Mouse (Mus musculus): Measurements from ENCODE around the gene Fcgr4. TPM values are rescaled to one million over a fixed set of nuclear protein-coding genes. Genes with fewer than 3 reads are reported as not detected.
A peak's percentile ranks its signal among the peaks of the same experiment; 100 is the strongest.
"Not testable (repeated sequence)": the region's sequence is repeated elsewhere in the genome, so short reads cannot be mapped to it uniquely, and the experiment has no call there.

The Fcgr4 gene
- polyA plus RNA-seq, 1 experiment from 2014 or later: 0.31 TPM

DNA sequence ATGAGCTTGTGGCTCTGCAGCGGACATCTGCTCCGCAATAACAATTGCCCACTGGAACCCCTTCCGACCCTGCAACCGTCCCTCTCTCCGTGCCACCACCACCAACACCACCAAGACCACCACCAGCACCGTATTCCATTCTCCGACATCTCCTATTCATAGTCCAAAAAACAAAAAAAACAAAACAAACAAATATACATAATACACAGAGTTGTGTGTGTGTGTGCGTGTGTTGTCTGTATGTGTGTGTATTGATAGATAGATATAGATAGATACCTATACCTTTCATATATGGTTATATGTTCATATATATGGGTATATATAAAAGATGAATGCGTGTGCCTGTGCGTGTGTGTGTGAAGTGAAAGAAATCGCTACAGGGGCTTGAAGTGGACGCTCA, 59.7 kb downstream of the Fcgr4 start:
- H3K27me3 ChIP-seq (replicated peaks; ENCODE audit: low read depth, poor library complexity, severe bottlenecking): peaks cover 51% of the 10 kb centered on the region
- not testable (repeated sequence) for DNase-seq (ENCODE audit: low spot score); H3K9me3 ChIP-seq; H3K36me3 ChIP-seq (replicated peaks); H3K4me1 ChIP-seq; H3K27ac ChIP-seq (replicated peaks)
- 24% methylated on average over 12 of the region's 12 CpGs for WGBS
- H3K4me3 ChIP-seq: peak overlapping the region; percentile 27; the same call in 1 of the 2 replicates

- Histone ChIP-seq H3K27me3 (replicated peaks; ENCODE audit: low read depth, poor library complexity, severe bottlenecking) (peaks cover 42% of the 10 kb centered on the region), H3K4me3 (0 out of 2 replicates have a peak overlapping the region, but pooled peaks have one; percentile 29)
- not testable (repeated sequence) for H3K36me3 ChIP-seq (replicated peaks); H3K9me3 ChIP-seq; H3K4me1 ChIP-seq; H3K27ac ChIP-seq (replicated peaks); DNase-seq (ENCODE audit: low spot score)
- WGBS: 0% methylated on average over 1 of the region's 35 CpGs
These were observed 60.6 kb downstream of the Fcgr4 start for GRCm38 (mm10) chr1:171079345-171079744.

Small RNAs within 50 kb of the gene (microRNA-seq; reads per million reads assigned to microRNA genes)
- gene Gm27552: not detected
- gene Mir6546: 16.8 reads per million, percentile 28 among the genes with 10 or more reads in this experiment

Other genes starting within 250 kb of the Fcgr4 start
- gene Atf6, start 151.1 kb upstream of the Fcgr4 start, polyA plus RNA-seq (2016; fragmentation: Nextera tagmentation; extraction: Ambion mirVana): 7.0 and 8.0 TPM in 2 replicates
- gene Gm26620, start 133.9 kb upstream of the Fcgr4 start, polyA plus RNA-seq (2016; fragmentation: Nextera tagmentation; extraction: Ambion mirVana): 0.19 TPM in 1 of 2 replicates, not detected in the other
- 35.5 and 38.2 TPM in 2 replicates for gene Dusp12, start 133.4 kb upstream of the Fcgr4 start, polyA plus RNA-seq (2016; fragmentation: Nextera tagmentation; extraction: Ambion mirVana)
- gene Fcrlb, start 106.0 kb upstream of the Fcgr4 start, polyA plus RNA-seq (2016; fragmentation: Nextera tagmentation; extraction: Ambion mirVana): 0.15 TPM in 1 of 2 replicates, not detected in the other
- not detected in 2 replicates for gene Fcrla, start 91.3 kb upstream of the Fcgr4 start, polyA plus RNA-seq (2016; fragmentation: Nextera tagmentation; extraction: Ambion mirVana)
- not detected in 2 replicates for gene Fcgr2b, start 42.4 kb upstream of the Fcgr4 start, polyA plus RNA-seq (2016; fragmentation: Nextera tagmentation; extraction: Ambion mirVana)
- gene Fcgr3, start 46.0 kb downstream of the Fcgr4 start, polyA plus RNA-seq (2016; fragmentation: Nextera tagmentation; extraction: Ambion mirVana): 3.8 and 5.5 TPM in 2 replicates
- 1.1 and 2.0 TPM in 2 replicates for gene Cfap126, start 95.0 kb downstream of the Fcgr4 start, polyA plus RNA-seq (2016; fragmentation: Nextera tagmentation; extraction: Ambion mirVana)
- 260 and 264 TPM in 2 replicates for gene Sdhc, start 131.7 kb downstream of the Fcgr4 start, polyA plus RNA-seq (2016; fragmentation: Nextera tagmentation; extraction: Ambion mirVana)
- gene Mpz, start 131.8 kb downstream of the Fcgr4 start, polyA plus RNA-seq (2016; fragmentation: Nextera tagmentation; extraction: Ambion mirVana): 0.48 and 0.91 TPM in 2 replicates
- 5.2 and 6.7 TPM in 2 replicates for gene Pcp4l1, start 177.3 kb downstream of the Fcgr4 start, polyA plus RNA-seq (2016; fragmentation: Nextera tagmentation; extraction: Ambion mirVana)
- gene Nr1i3, start 195.1 kb downstream of the Fcgr4 start, polyA plus RNA-seq (2016; fragmentation: Nextera tagmentation; extraction: Ambion mirVana): 0.21 TPM in 2 replicates
- gene Tomm40l, start 203.6 kb downstream of the Fcgr4 start, polyA plus RNA-seq (2016; fragmentation: Nextera tagmentation; extraction: Ambion mirVana): 32.4 and 33.3 TPM in 2 replicates
- gene Apoa2, start 206.1 kb downstream of the Fcgr4 start, polyA plus RNA-seq (2016; fragmentation: Nextera tagmentation; extraction: Ambion mirVana): 2.7 and 3.1 TPM in 2 replicates
- 12.4 and 16.5 TPM in 2 replicates for gene Fcer1g, start 215.4 kb downstream of the Fcgr4 start, polyA plus RNA-seq (2016; fragmentation: Nextera tagmentation; extraction: Ambion mirVana)
- 11.8 and 12.7 TPM in 2 replicates for gene Adamts4, start 231.5 kb downstream of the Fcgr4 start, polyA plus RNA-seq (2016; fragmentation: Nextera tagmentation; extraction: Ambion mirVana)
- 269 and 279 TPM in 2 replicates for gene Ndufs2, start 232.5 kb downstream of the Fcgr4 start, polyA plus RNA-seq (2016; fragmentation: Nextera tagmentation; extraction: Ambion mirVana)

Measured in embryonic facial prominence, embryonic 10.5 days (tissue).